Mouse (Mus musculus) splenic B cell, adult 2 months (primary cell): ENCODE measurements around the gene Mettl21c.

Experiments used
- DNase-seq: peaks from one replicate; pipeline ENCODE4 v3.0.0-alpha.2; 2011; ENCODE audit warnings: low read depth, low spot score
- H3K27me3 ChIP-seq: 2 replicates; pipeline ENCODE4 v1.6.1; 2012; ENCODE audit warnings: mild to moderate bottlenecking, low read length, moderate library complexity, mixed read lengths; ENCODE audit not compliant: control insufficient read depth, poor library complexity, insufficient read depth, severe bottlenecking
- H3K36me3 ChIP-seq: 2 replicates; pipeline ENCODE4 v1.6.1; 2012; ENCODE audit warnings: mild to moderate bottlenecking, low read length, moderate library complexity, mixed read lengths; ENCODE audit not compliant: control insufficient read depth, poor library complexity, insufficient read depth, severe bottlenecking

Gene Mettl21c

GRCm38 (mm10) chr1:43996914-43997589 lies 22.8 kb downstream of the Mettl21c start:
- H3K36me3 ChIP-seq = peaks cover 5% of the 10 kb centered on the region; the same call in 1 of the 2 replicates
- no peak for DNase-seq
- H3K27me3 ChIP-seq = no peaks in the 10 kb centered on the region

- H3K27me3 ChIP-seq = no peaks in the 10 kb centered on the region
- no peak for DNase-seq
- H3K36me3 ChIP-seq = peaks cover 17% of the 10 kb centered on the region
Observed at GRCm38 (mm10) chr1:43971089-43971488, 48.7 kb downstream of the Mettl21c start.

- no peaks in the 10 kb centered on the region for H3K27me3 ChIP-seq
- DNase-seq = no peak
- H3K36me3 ChIP-seq = peaks cover 13% of the 10 kb centered on the region
Observed at GRCm38 (mm10) chr1:43969361-43969760, 50.5 kb downstream of the Mettl21c start.

- H3K27me3 ChIP-seq = no peaks in the 10 kb centered on the region
- H3K36me3 ChIP-seq = peaks cover 11% of the 10 kb centered on the region
- DNase-seq = peak; percentile 41
Observed at GRCm38 (mm10) chr1:43966756-43967155, 53.1 kb downstream of the Mettl21c start.

- DNase-seq = no peak
- peaks cover 8% of the 10 kb centered on the region for H3K36me3 ChIP-seq
Observed at GRCm38 (mm10) chr1:43964381-43964780, 55.5 kb downstream of the Mettl21c start.

More at GRCm38 (mm10) chr1:43964381-43964780, 55.5 kb downstream of the Mettl21c start:
- H3K27me3 ChIP-seq = no peaks in the 10 kb centered on the region
